Mouse (Mus musculus) CH12.LX (cell line): ENCODE data around the gene Kctd12b. TPM values are rescaled to one million over a fixed set of nuclear protein-coding genes. Genes with fewer than 3 reads are reported as not detected.
"Not testable (repeated sequence)": the region's sequence is repeated elsewhere in the genome, so short reads cannot be mapped to it uniquely, and the experiment has no call there.

Experiments
- DNase-seq: peaks from one replicate; pipeline ENCODE4 v3.0.0-alpha.2; 2013; ENCODE audit errors: extremely low read depth
- H3K27ac ChIP-seq: 2 replicates; pipeline ENCODE4 v1.5.1; 2012; ENCODE audit warnings: low read depth, mild to moderate bottlenecking, control low read depth, moderate library complexity; ENCODE audit not compliant: insufficient read depth
- H3K27me3 ChIP-seq: replicated peaks from 2 replicates; pipeline ENCODE3; 2012; ENCODE audit warnings: inconsistent platforms
- H3K36me3 ChIP-seq, 2 experiments: replicated peaks in 1 of 2; 2 replicates each; pipeline versions ENCODE3 to v1.6.1; 2012; ENCODE audit warnings: inconsistent platforms in 1 of 2, low read length in 1 of 2, mild to moderate bottlenecking in 1 of 2, mixed read lengths in 1 of 2, moderate library complexity in 1 of 2; ENCODE audit not compliant: control insufficient read depth in 1 of 2, insufficient read depth in 1 of 2
- H3K4me1 ChIP-seq, 2 experiments: 2 replicates each; pipeline ENCODE4 v1.6.1; 2012; ENCODE audit warnings: inconsistent platforms in 1 of 2, moderate library complexity in 1 of 2; ENCODE audit not compliant: insufficient read depth in 2 of 2, control insufficient read depth in 1 of 2
- H3K4me2 ChIP-seq: 2 replicates; pipeline ENCODE4 v1.6.1; 2012; ENCODE audit warnings: low read depth, mild to moderate bottlenecking, control low read depth; ENCODE audit not compliant: poor library complexity, insufficient read depth, severe bottlenecking
- H3K4me3 ChIP-seq, 3 experiments: fragments of 150-350 bp in 1 of 3; sonication (generic) in 1 of 3; replicated peaks in 1 of 3; 2 replicates each; pipeline versions ENCODE3 to v1.5.1; 2011 to 2012; ENCODE audit warnings: low read depth in 2 of 3, low read length in 2 of 3, mild to moderate bottlenecking in 2 of 3, moderate library complexity in 2 of 3, control low read depth in 1 of 3, improper control_type of control experiment in 1 of 3, inconsistent platforms in 1 of 3, mixed read lengths in 1 of 3; ENCODE audit not compliant: poor library complexity in 1 of 3
- H3K79me2 ChIP-seq: replicated peaks from 2 replicates; pipeline ENCODE4 v1.6.1; 2012; ENCODE audit warnings: mild to moderate bottlenecking, moderate library complexity; ENCODE audit not compliant: control insufficient read depth, poor library complexity, insufficient read depth, severe bottlenecking; ENCODE audit errors: extremely low read depth
- H3K9ac ChIP-seq: 2 replicates; pipeline ENCODE4 v1.6.1; 2012; ENCODE audit warnings: low read depth, mild to moderate bottlenecking, control low read depth, moderate library complexity; ENCODE audit not compliant: insufficient read depth
- H3K9me3 ChIP-seq: replicated peaks from 2 replicates; pipeline ENCODE3; 2012; ENCODE audit warnings: low read length, inconsistent platforms, mixed read lengths
- CHD1 ChIP-seq: IDR thresholded peaks from 2 replicates; pipeline ENCODE4 v1.6.1; 2012; ENCODE audit warnings: low read depth, low read length, improper control_type of control experiment, inconsistent platforms
- CTCF ChIP-seq, 2 experiments: IDR thresholded peaks in 1 of 2; conservative IDR thresholded peaks in 1 of 2; 2 replicates each; pipeline ENCODE4 v1.5.1; 2011 to 2012; ENCODE audit warnings: low read depth in 2 of 2, low read length in 2 of 2, improper control_type of control experiment in 1 of 2, inconsistent platforms in 1 of 2, mild to moderate bottlenecking in 1 of 2, moderate library complexity in 1 of 2
- GABPA ChIP-seq: IDR thresholded peaks from 2 replicates; pipeline ENCODE4 v1.6.1; 2012; ENCODE audit warnings: low read depth, low read length, improper control_type of control experiment, inconsistent platforms; ENCODE audit not compliant: insufficient replicate concordance
- HCFC1 ChIP-seq: IDR thresholded peaks from 2 replicates; pipeline ENCODE4 v1.6.1; 2012; ENCODE audit warnings: low read depth, mild to moderate bottlenecking, inconsistent platforms, low read length, improper control_type of control experiment
- KAT2A ChIP-seq: IDR thresholded peaks from 2 replicates; pipeline ENCODE4 v1.6.1; 2012; ENCODE audit warnings: low read length, improper control_type of control experiment, inconsistent platforms; ENCODE audit not compliant: insufficient replicate concordance
- MAFK ChIP-seq: IDR thresholded peaks from 2 replicates; pipeline ENCODE4 v1.6.1; 2011; ENCODE audit warnings: low read length, improper control_type of control experiment; ENCODE audit not compliant: insufficient replicate concordance
- MAZ ChIP-seq: IDR thresholded peaks from 2 replicates; pipeline ENCODE4 v1.6.1; 2012; ENCODE audit warnings: low read depth, mild to moderate bottlenecking, inconsistent platforms, low read length, improper control_type of control experiment, moderate library complexity
- NELFE ChIP-seq: IDR thresholded peaks from 2 replicates; pipeline ENCODE4 v1.6.1; 2011; ENCODE audit warnings: low read depth, low read length, improper control_type of control experiment
- RCOR1 ChIP-seq: conservative IDR thresholded peaks from 2 replicates; pipeline ENCODE4 v1.6.1; 2012; ENCODE audit warnings: low read depth, mild to moderate bottlenecking, inconsistent platforms, low read length, improper control_type of control experiment
- TCF12 ChIP-seq: IDR thresholded peaks from 2 replicates; pipeline ENCODE4 v1.6.1; 2014; ENCODE audit warnings: low read depth, mild to moderate bottlenecking, inconsistent platforms, low read length, improper control_type of control experiment
- ZC3H11A ChIP-seq: IDR thresholded peaks from 2 replicates; pipeline ENCODE4 v1.6.1; 2012; ENCODE audit warnings: low read depth, mild to moderate bottlenecking, inconsistent platforms, low read length, improper control_type of control experiment
- dilution Hi-C: fragments of 300-500 bp; cut with MboI; formaldehyde crosslinking; loops from 2 replicates; pipeline ENCODE4 v1.14.3; 2020; ENCODE audit warnings: low sequenced_read_pairs; ENCODE audit not compliant: extremely low pct_unique_long_range_greater_than_20kb, extremely low pct_ligation_motif_present
- in situ Hi-C: fragments of 300-500 bp; cut with MboI; formaldehyde crosslinking; loops from 3 replicates; pipeline ENCODE4 v1.14.3; 2019; ENCODE audit warnings: low sequenced_read_pairs, low pct_ligation_motif_present, low pct_unique_long_range_greater_than_20kb, mixed read lengths
- polyA plus RNA-seq: library from polyadenylated mRNA; unstranded; fragments of >175 nt; gene quantifications from 2 replicates; pipeline ENCODE4 v1.2.1, GENCODE M21; 2012; ENCODE audit warnings: low read depth; ENCODE audit not compliant: insufficient read length
- total RNA-seq, 2 experiments: library from RNA; depleted of rRNA; stranded (reverse); fragments of 300-350 nt in 1 of 2; fragments of >200 nt in 1 of 2; gene quantifications; 2 replicates each; pipeline ENCODE4 v1.2.3; 2012 to 2014

Gene Kctd12b
- total and polyA plus RNA-seq, 3 experiments = not detected

DNA sequence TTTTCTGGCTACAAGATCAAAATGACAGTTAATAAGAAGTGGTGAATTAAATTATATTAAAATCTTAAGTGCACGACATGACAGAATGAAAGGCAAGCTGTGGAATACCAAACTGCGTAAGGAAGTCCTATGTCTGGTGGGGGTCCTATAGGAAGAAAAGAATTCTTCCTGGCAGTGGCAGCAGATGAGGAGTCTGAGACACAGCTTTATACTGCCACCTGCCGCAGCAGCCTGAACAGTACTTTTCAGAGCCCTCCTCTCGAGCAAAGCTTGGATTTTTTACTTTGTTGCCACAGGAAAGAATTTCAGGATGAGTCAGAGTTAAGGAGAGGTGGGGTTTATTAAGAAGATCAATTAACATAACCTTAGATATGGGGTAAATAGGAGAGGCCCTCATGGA is 11.5 kb upstream of the Kctd12b start:
- in situ Hi-C loops = no loop called here
- TF ChIP-seq MAZ (no peak), CHD1 (no peak), RCOR1 (no peak), ZC3H11A (no peak), CTCF (conservative IDR thresholded peaks at IDR 0.05 in 1 of 2, IDR thresholded peaks at IDR 0.05 in 1 of 2; ENCODE audit: low read depth in 2 of 2, low read length in 2 of 2) (no peak), KAT2A (no peak), NELFE (no peak), HCFC1 (no peak)

GRCm38 (mm10) chrX:153700463-153700862 is 4.3 kb upstream of the Kctd12b start:
- in situ Hi-C loops = no loop called here

More for the DNA sequence above, 11.5 kb upstream of the Kctd12b start:
- H3K9me3 ChIP-seq = peaks cover 3% of the 10 kb centered on the region
- H3K4me3 ChIP-seq = no peak overlapping the region
- H3K4me2 ChIP-seq = no peak overlapping the region
- no peaks in the 10 kb centered on the region for H3K36me3 ChIP-seq
- dilution Hi-C loops = no loop called here
- H3K79me2 ChIP-seq = no peaks in the 10 kb centered on the region
- no peak overlapping the region for H3K9ac ChIP-seq
- DNase-seq = no peak
- no peak overlapping the region for H3K27ac ChIP-seq
- no peaks in the 10 kb centered on the region for H3K27me3 ChIP-seq
- H3K4me1 ChIP-seq = no peaks in the 10 kb centered on the region

DNA sequence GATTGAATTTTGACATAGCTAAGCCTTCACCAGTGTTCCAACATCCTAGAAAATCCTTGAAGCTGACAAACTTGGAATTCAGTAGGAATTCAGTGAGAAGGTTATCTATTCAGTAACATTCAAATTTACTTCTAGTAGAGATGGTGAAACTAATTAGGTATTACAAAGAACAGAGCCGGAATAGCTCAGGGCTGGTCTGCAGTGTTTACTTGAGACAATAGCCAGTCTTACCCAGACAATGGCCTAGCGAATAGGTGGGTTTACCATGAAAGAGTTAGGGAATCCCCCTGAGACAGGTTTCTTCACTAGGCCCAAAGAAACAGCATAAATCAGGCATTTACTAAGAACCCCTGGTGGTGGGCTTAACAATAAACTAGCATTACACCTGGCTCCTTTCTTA is 28.0 kb downstream of the Kctd12b start:
- DNase-seq, H3K27ac ChIP-seq, in situ Hi-C loops, H3K4me1 ChIP-seq, H3K4me2 ChIP-seq, dilution Hi-C loops, H3K9me3 ChIP-seq, H3K4me3 ChIP-seq, H3K27me3 ChIP-seq, H3K36me3 ChIP-seq, H3K79me2 ChIP-seq, H3K9ac ChIP-seq: not testable (repeated sequence)

More at GRCm38 (mm10) chrX:153700463-153700862, 4.3 kb upstream of the Kctd12b start:
- Histone ChIP-seq H3K9me3 (peaks cover 2% of the 10 kb centered on the region), H3K4me2 (no peak overlapping the region), H3K4me3 (no peak overlapping the region), H3K4me1 (no peaks in the 10 kb centered on the region), H3K9ac (no peak overlapping the region), H3K27ac (no peak overlapping the region), H3K79me2 (no peaks in the 10 kb centered on the region), H3K27me3 (no peaks in the 10 kb centered on the region), H3K36me3 (no peaks in the 10 kb centered on the region)
- TF ChIP-seq MAFK (no peak), TCF12 (no peak), GABPA (no peak)
- dilution Hi-C loops = no loop called here
- no peak for DNase-seq
